Mouse (Mus musculus) MEL (cell line): ENCODE measurements around the gene Ccl9.
A peak's percentile ranks its signal among the peaks of the same experiment; 100 is the strongest.

Experiments
- CTCF ChIP-seq, 3 experiments: IDR thresholded peaks in 2 of 3; conservative IDR thresholded peaks in 1 of 3; 2 replicates each; pipeline ENCODE4 v1.5.1; 2011 to 2012; ENCODE audit warnings: low read length in 3 of 3, low read depth in 2 of 3, mild to moderate bottlenecking in 2 of 3, improper control_type of control experiment in 1 of 3, inconsistent platforms in 1 of 3, mixed read lengths in 1 of 3, moderate library complexity in 1 of 3; ENCODE audit not compliant: control insufficient read depth in 1 of 3, insufficient read depth in 1 of 3, poor library complexity in 1 of 3, severe bottlenecking in 1 of 3
- E2F4 ChIP-seq: IDR thresholded peaks from 2 replicates; pipeline ENCODE4 v1.6.1; 2011; ENCODE audit warnings: low read depth, low read length, improper control_type of control experiment, borderline replicate concordance
- ETS1 ChIP-seq: IDR thresholded peaks from 2 replicates; pipeline ENCODE4 v1.6.1; 2012; ENCODE audit warnings: low read depth, mild to moderate bottlenecking, inconsistent platforms, low read length, improper control_type of control experiment, moderate library complexity
- MXI1 ChIP-seq: IDR thresholded peaks from 2 replicates; pipeline ENCODE4 v1.6.1; 2011; ENCODE audit warnings: mild to moderate bottlenecking, low read depth, low read length, improper control_type of control experiment
- NELFE ChIP-seq: IDR thresholded peaks from 2 replicates; pipeline ENCODE4 v1.6.1; 2011; ENCODE audit warnings: low read depth, low read length, improper control_type of control experiment
- POLR2A ChIP-seq, 2 experiments: IDR thresholded peaks; 2 replicates each; pipeline ENCODE4 v1.6.1; 2011 to 2012; ENCODE audit warnings: low read length in 2 of 2, mild to moderate bottlenecking in 2 of 2, control low read depth in 1 of 2, improper control_type of control experiment in 1 of 2, low read depth in 1 of 2, moderate library complexity in 1 of 2; ENCODE audit not compliant: control insufficient read depth in 1 of 2, insufficient read depth in 1 of 2, poor library complexity in 1 of 2
- TAL1 ChIP-seq: IDR thresholded peaks from 2 replicates; pipeline ENCODE4 v1.6.1; 2012; ENCODE audit warnings: mild to moderate bottlenecking, inconsistent platforms, low read length, moderate library complexity, mixed read lengths
- USF1 ChIP-seq: IDR thresholded peaks from 2 replicates; pipeline ENCODE4 v1.6.1; 2014; ENCODE audit warnings: low read depth, mild to moderate bottlenecking, inconsistent platforms, low read length, improper control_type of control experiment, moderate library complexity

DNA sequence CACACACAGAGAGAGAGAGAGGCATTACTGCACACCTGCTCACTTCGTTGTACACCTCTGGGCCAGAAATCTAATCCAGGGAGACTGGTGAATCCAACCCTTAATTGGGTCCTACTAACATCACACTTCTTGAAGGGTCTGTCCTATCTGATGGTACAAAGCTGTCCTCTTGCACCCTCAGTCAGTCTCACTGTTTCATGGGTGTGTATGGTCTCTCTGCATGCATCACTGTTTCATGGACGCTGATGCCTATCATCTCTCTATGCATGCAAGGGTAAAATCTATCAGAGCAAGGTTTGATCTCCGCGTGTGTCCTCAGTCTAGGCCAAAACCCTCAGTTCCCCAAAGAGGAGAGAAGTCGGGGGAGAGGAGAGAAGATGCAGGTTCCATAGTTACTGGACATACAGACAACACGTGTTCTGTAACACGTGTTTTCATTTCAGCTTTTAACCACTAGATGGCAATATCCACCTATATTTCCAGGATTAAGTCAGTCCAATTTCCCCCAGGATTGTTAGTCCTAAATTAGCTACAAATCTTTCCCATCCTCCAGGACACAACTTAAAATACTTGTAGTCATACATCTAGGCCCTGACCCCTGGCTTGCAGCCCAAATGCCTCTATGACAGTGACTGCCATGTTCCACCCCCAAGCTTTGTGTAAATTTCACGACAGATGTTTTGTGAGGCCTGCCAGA is 22.2 kb downstream of the Ccl9 start:
- TF ChIP-seq USF1, result peak; percentile 87
- TF ChIP-seq NELFE, result no peak
- peak; percentile 98 for TF ChIP-seq MXI1
- TF ChIP-seq ETS1, result no peak
- TF ChIP-seq POLR2A (IDR thresholded peaks at IDR 0.05; ENCODE audit: control insufficient read depth in 1 of 2, insufficient read depth in 1 of 2, low read depth in 1 of 2, low read length in 2 of 2, poor library complexity in 1 of 2), result no peak
- TF ChIP-seq CTCF (IDR thresholded peaks at IDR 0.05 in 2 of 3, conservative IDR thresholded peaks at IDR 0.05 in 1 of 3; ENCODE audit: control insufficient read depth in 1 of 3, insufficient read depth in 1 of 3, low read depth in 2 of 3, low read length in 3 of 3, poor library complexity in 1 of 3, severe bottlenecking in 1 of 3), result peak; percentile 4 to 99 (median 80); a peak in 4 of 6 replicates
- TF ChIP-seq TAL1, result no peak
- no peak for TF ChIP-seq E2F4
